Mouse (Mus musculus) skeletal muscle tissue, postnatal 0 days (tissue): Measurements from ENCODE around the gene Zfp180. TPM values are rescaled to one million over a fixed set of nuclear protein-coding genes. Genes with fewer than 3 reads are reported as not detected.

ENCODE experiments used
- polyA plus RNA-seq: library from polyadenylated mRNA; unstranded; fragments of >200 nt; fragmentation: Nextera tagmentation; extraction: Ambion mirVana; gene quantifications from 2 replicates; pipeline ENCODE4 v1.2.1, GENCODE M21; 2015

Gene Zfp180
- polyA plus RNA-seq, result 4.3 and 5.5 TPM in 2 replicates

DNA sequence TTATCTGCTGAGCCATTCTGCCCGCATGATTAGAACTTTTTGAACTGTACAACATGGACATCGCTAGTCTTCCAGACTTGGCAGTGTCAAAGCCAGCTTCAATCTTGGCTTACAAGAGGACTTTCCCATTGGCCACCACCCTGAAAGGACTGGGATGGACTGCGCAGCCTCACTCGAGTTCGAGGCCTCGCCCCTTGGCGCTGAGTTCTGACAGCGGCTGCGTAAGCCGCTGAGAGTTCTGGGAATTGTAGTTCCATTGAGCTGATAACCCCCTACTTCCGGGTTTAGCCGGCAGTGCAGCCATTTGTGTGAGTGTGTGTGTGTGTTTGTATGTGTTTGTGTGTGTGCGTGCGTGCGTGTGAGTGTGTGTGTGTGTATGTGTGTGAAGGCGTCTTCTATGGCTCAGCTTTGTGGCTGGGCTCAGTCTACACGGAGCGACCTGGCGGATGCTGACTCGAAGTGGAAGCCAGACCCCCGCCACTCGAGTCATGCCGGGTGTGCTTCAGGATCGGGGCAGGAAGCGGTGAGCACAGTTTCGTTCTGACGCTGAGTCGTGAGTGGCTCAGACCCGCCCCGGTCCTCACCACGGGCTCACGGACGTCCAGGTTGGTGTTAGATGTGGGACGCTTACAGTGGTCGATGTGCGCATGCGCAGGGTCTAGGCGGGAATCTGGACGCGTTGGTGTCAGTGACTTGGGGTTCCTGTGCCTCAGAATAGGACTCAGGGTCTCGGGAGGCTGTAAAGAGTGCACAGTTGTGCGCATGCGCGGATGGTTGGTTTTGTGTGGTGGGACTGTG, at the start of gene Zfp180:
Zfp180 (plus strand) TSS at position 291 of the 798 bp plus-strand sequence.

DNA sequence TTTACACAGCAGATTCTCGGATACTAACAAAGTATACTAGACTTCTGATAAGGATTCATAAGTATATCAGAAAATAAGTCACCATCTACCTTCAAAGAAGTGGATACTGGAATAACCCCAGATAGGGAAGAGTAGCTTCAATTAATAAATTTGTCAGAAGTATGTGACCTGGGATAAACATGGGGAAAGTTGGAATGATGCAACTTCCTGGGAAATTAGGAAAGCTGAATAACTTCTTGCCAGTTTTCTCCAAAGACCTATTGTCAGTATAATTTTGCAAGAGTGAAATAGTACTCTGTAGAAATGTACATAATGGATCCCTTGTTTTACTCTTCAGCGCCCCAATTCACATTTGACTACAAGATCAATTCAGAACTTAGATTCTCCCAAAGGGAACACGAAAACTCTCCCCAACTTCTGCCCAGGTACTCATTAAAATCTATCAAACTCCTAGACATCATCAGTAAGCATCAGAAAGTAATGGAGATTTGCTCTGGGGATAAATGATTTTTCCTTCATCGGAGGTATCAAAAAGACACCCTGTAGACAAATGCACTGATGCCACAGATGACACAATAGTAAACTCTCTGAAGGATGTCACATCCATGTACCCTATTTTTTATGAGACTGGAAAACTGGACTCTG, 28.9 kb upstream of the Zfp180 start, which contains the start of gene Vmn1r183:
Vmn1r183 (plus strand) TSS at position 595 of the 645 bp plus-strand sequence.

DNA sequence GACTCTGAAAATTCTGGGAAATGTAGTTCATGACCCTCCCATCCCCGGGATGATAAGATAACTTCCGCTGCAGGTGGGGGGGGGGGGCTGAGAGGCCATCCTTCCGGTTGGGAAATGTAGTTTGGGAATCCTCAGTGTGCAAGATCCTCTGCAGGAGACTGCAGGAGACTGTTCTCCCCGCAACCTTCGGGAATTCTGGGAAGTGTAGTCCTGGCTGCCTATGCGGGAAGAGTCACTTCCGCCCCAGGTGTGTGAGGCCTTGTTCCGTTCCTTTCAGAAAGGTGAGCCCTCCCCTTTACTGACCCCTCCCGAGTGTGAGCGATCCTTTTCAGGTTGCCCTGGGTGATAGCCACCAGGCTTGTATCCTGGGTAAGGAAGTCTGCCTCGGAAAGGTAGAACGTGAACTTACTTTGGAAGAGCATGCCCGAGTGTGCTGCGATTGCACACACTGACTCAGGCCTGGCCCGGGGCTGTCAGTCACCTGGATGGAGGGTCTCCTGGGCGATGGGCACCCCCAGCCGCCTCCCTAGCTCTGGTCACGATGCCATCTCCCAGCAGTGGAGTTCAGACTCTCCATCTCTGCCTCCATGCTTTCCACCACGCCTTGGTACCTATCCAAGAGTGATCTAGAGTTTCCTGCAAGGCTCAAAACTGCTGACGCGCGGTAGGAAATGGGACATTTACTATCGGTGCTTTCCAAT, 30.6 kb downstream of the Zfp180 start, which contains the start of gene Zfp112:
Zfp112 (plus strand) TSS at position 159 of the 701 bp plus-strand sequence.

DNA sequence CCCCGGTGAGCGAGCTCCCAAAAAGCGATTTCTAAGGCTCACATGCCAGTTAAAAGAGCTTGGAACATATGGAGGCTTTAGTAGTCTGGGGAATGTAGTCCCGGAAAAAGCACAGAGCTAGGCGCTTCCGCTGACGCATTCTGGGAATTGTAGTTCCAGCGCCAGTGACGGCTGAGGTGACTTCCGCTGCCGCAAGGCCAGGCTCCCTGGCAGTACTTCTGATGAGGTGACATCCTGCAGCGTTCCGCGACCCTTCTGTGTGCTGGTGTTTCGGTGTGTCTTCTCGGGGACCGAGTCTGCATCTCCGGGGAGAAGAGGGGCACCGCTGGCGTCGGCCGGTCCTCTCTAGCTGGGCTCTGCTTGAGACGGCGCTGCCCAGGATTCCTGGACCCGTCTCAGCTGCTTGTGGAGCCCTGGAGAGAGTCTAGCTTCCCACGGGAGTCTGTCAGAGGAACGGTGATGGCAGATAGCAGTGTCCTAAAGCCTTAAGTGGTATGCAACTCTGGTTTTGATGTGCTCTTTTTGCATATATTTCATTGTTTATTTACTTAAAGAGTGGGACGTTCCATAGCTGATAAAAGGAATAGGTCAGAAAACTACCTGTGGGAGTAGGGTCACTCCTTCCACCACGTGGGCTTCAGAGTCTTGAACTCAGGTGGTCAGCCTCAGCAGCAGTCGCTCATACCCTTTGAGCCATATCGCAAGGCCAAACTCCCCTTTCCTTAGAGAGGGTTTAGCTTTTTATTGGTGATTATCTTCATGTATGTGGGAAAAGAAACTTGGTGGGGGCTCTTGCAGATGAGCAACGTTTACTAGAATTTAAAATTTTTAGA, 52.5 kb downstream of the Zfp180 start, which contains the start of gene Zfp235:
Zfp235 (plus strand) TSS at position 174 of the 833 bp plus-strand sequence.

Other genes starting within 250 kb of the Zfp180 start
- not detected in 2 replicates for gene Vmn1r176, start 244.6 kb upstream of the Zfp180 start, polyA plus RNA-seq
- not detected in 2 replicates for gene Vmn1r177, start 215.5 kb upstream of the Zfp180 start, polyA plus RNA-seq
- not detected in 2 replicates for gene Vmn1r178, start 189.9 kb upstream of the Zfp180 start, polyA plus RNA-seq
- gene Vmn1r179, start 154.9 kb upstream of the Zfp180 start, polyA plus RNA-seq, result not detected in 2 replicates
- gene Vmn1r180, start 131.3 kb upstream of the Zfp180 start, polyA plus RNA-seq, result not detected in 2 replicates
- not detected in 2 replicates for gene Vmn1r181, start 107.3 kb upstream of the Zfp180 start, polyA plus RNA-seq
- not detected in 2 replicates for gene V1rd19, start 80.2 kb upstream of the Zfp180 start, polyA plus RNA-seq
- gene Vmn1r183, start 28.7 kb upstream of the Zfp180 start, polyA plus RNA-seq, result not detected in 2 replicates
- 3.9 and 4.4 TPM in 2 replicates for gene Zfp112, start 30.4 kb downstream of the Zfp180 start, polyA plus RNA-seq
- gene Zfp235, start 52.2 kb downstream of the Zfp180 start, polyA plus RNA-seq, result 6.6 and 7.2 TPM in 2 replicates
- 0.57 and 0.59 TPM in 2 replicates for gene Zfp114, start 93.1 kb downstream of the Zfp180 start, polyA plus RNA-seq
- 2.2 and 2.8 TPM in 2 replicates for gene Zfp111, start 129.5 kb downstream of the Zfp180 start, polyA plus RNA-seq
- 0.95 and 1.2 TPM in 2 replicates for gene Zfp109, start 155.6 kb downstream of the Zfp180 start, polyA plus RNA-seq
- 1.3 and 1.7 TPM in 2 replicates for gene Zfp108, start 172.9 kb downstream of the Zfp180 start, polyA plus RNA-seq
- 3.5 and 4.0 TPM in 2 replicates for gene Zfp93, start 188.5 kb downstream of the Zfp180 start, polyA plus RNA-seq
- 9.6 and 11.4 TPM in 2 replicates for gene Zfp61, start 219.3 kb downstream of the Zfp180 start, polyA plus RNA-seq
- gene Zfp94, start 234.7 kb downstream of the Zfp180 start, polyA plus RNA-seq, result 4.2 and 5.6 TPM in 2 replicates